Mouse (Mus musculus): ENCODE measurements around the gene Cntn5.
"Not testable (repeated sequence)": the region's sequence is repeated elsewhere in the genome, so short reads cannot be mapped to it uniquely, and the experiment has no call there.

Cntn5 gene

GRCm38 (mm10) chr9:10645951-10646350 lies 258.6 kb downstream of the Cntn5 start:
- DNase-seq = no peak

GRCm38 (mm10) chr9:10645045-10645830 lies 259.3 kb downstream of the Cntn5 start:
- no peak for DNase-seq

- DNase-seq = no peak
These were observed 286.5 kb downstream of the Cntn5 start for GRCm38 (mm10) chr9:10618036-10618435.

- no peak for DNase-seq
These were observed 329.0 kb downstream of the Cntn5 start for GRCm38 (mm10) chr9:10575346-10576241.

- no peak for DNase-seq
These were observed 334.7 kb downstream of the Cntn5 start for GRCm38 (mm10) chr9:10569830-10570229.

GRCm38 (mm10) chr9:10540877-10541276 lies 363.7 kb downstream of the Cntn5 start:
- DNase-seq = not testable (repeated sequence)

GRCm38 (mm10) chr9:10532248-10532647 lies 372.3 kb downstream of the Cntn5 start:
- no peak for DNase-seq

GRCm38 (mm10) chr9:10531087-10531486 lies 373.5 kb downstream of the Cntn5 start:
- DNase-seq = no peak

- no peak for DNase-seq
These were observed 375.0 kb downstream of the Cntn5 start for GRCm38 (mm10) chr9:10529528-10529927.

GRCm38 (mm10) chr9:10529113-10529512 lies 375.5 kb downstream of the Cntn5 start:
- no peak for DNase-seq

GRCm38 (mm10) chr9:10528692-10529091 lies 375.9 kb downstream of the Cntn5 start:
- DNase-seq = no peak

- DNase-seq = no peak
These were observed 378.5 kb downstream of the Cntn5 start for GRCm38 (mm10) chr9:10525915-10526667.

- DNase-seq = no peak
These were observed 382.0 kb downstream of the Cntn5 start for GRCm38 (mm10) chr9:10522604-10523003.

- DNase-seq = no peak
These were observed 383.5 kb downstream of the Cntn5 start for GRCm38 (mm10) chr9:10521054-10521453.

- DNase-seq = no peak
These were observed 412.3 kb downstream of the Cntn5 start for GRCm38 (mm10) chr9:10492243-10492642.

GRCm38 (mm10) chr9:10471484-10472125 lies 433.0 kb downstream of the Cntn5 start:
- DNase-seq = no peak

- no peak for DNase-seq
These were observed 439.8 kb downstream of the Cntn5 start for GRCm38 (mm10) chr9:10464758-10465157.

GRCm38 (mm10) chr9:10457900-10458299 lies 446.7 kb downstream of the Cntn5 start:
- no peak for DNase-seq

- DNase-seq = no peak
These were observed 455.5 kb downstream of the Cntn5 start for GRCm38 (mm10) chr9:10448987-10449563.

GRCm38 (mm10) chr9:10447220-10447837 lies 457.2 kb downstream of the Cntn5 start:
- DNase-seq = no peak

- no peak for DNase-seq
These were observed 492.5 kb downstream of the Cntn5 start for GRCm38 (mm10) chr9:10412075-10412474.

GRCm38 (mm10) chr9:10400099-10400498 lies 504.5 kb downstream of the Cntn5 start:
- no peak for DNase-seq
